Mouse (Mus musculus): ENCODE data around the gene Stard13. TPM values are rescaled to one million over a fixed set of nuclear protein-coding genes. Genes with fewer than 3 reads are reported as not detected.

Stard13 gene
- polyA plus RNA-seq, 1 experiment from 2014 or later: 13.0 TPM

- no peak overlapping the region for H3K27ac ChIP-seq (ENCODE audit: low read depth)
- no peaks in the 10 kb centered on the region for H3K27me3 ChIP-seq (replicated peaks; ENCODE audit: control insufficient read depth, insufficient read depth, low read length)
- no peak overlapping the region for H3K4me2 ChIP-seq (ENCODE audit: low read length)
- no peak overlapping the region for H3K9ac ChIP-seq (ENCODE audit: low read length)
- ATAC-seq (replicated peaks; ENCODE audit: low FRiP score, low TSS enrichment, low read depth) (no peak), DNase-seq (ENCODE audit: low spot score) (no peak)
- 53% methylated on average over 6 of the region's 6 CpGs for WGBS
- H3K9me3 ChIP-seq (ENCODE audit: control insufficient read depth, low read length): peaks cover 6% of the 10 kb centered on the region; the same call in 1 of the 2 replicates
- no peak overlapping the region for H3K4me3 ChIP-seq (ENCODE audit: low read depth, low read length)
- peaks cover 3% of the 10 kb centered on the region; the same call in 1 of the 2 replicates for H3K4me1 ChIP-seq (replicated peaks; ENCODE audit: control insufficient read depth, insufficient read depth, low read length)
- H3K36me3 ChIP-seq (ENCODE audit: control insufficient read depth, insufficient read depth, low read length): no peaks in the 10 kb centered on the region
Measured at GRCm38 (mm10) chr5:151070896-151071295, 162.7 kb downstream of the Stard13 start.

- no peaks in the 10 kb centered on the region for H3K36me3 ChIP-seq (ENCODE audit: control insufficient read depth, insufficient read depth, low read length)
- WGBS: 70% methylated on average over 2 of the region's 2 CpGs
- peaks cover 3% of the 10 kb centered on the region; the same call in 1 of the 2 replicates for H3K4me1 ChIP-seq (replicated peaks; ENCODE audit: control insufficient read depth, insufficient read depth, low read length)
- no peak overlapping the region for H3K4me2 ChIP-seq (ENCODE audit: low read length)
- no peak overlapping the region for H3K9ac ChIP-seq (ENCODE audit: low read length)
- no peaks in the 10 kb centered on the region for H3K9me3 ChIP-seq (ENCODE audit: control insufficient read depth, low read length)
- ATAC-seq (replicated peaks; ENCODE audit: low FRiP score, low TSS enrichment, low read depth) (no peak), DNase-seq (ENCODE audit: low spot score) (no peak)
- H3K27me3 ChIP-seq (replicated peaks; ENCODE audit: control insufficient read depth, insufficient read depth, low read length): no peaks in the 10 kb centered on the region
- no peak overlapping the region for H3K4me3 ChIP-seq (ENCODE audit: low read depth, low read length)
- H3K27ac ChIP-seq (ENCODE audit: low read depth): no peak overlapping the region
Measured at GRCm38 (mm10) chr5:151069569-151069968, 164.1 kb downstream of the Stard13 start.

- DNase-seq (ENCODE audit: low spot score) (no peak), ATAC-seq (replicated peaks; ENCODE audit: low FRiP score, low TSS enrichment, low read depth) (no peak)
- 75% methylated on average over 5 of the region's 5 CpGs for WGBS
- peaks cover 20% of the 10 kb centered on the region for H3K36me3 ChIP-seq (ENCODE audit: control insufficient read depth, insufficient read depth, low read length)
- H3K27me3 ChIP-seq (replicated peaks; ENCODE audit: control insufficient read depth, insufficient read depth, low read length): no peaks in the 10 kb centered on the region
- no peak overlapping the region for H3K27ac ChIP-seq (ENCODE audit: low read depth)
- H3K4me3 ChIP-seq (ENCODE audit: low read depth, low read length): no peak overlapping the region
- no peak overlapping the region for H3K4me2 ChIP-seq (ENCODE audit: low read length)
- H3K9me3 ChIP-seq (ENCODE audit: control insufficient read depth, low read length): peaks cover 7% of the 10 kb centered on the region; the same call in 1 of the 2 replicates
- H3K4me1 ChIP-seq (replicated peaks; ENCODE audit: control insufficient read depth, insufficient read depth, low read length): peaks cover 7% of the 10 kb centered on the region; the same call in 1 of the 2 replicates
- H3K9ac ChIP-seq (ENCODE audit: low read length): no peak overlapping the region
Measured at GRCm38 (mm10) chr5:151066016-151066415, 167.6 kb downstream of the Stard13 start.

GRCm38 (mm10) chr5:151065228-151065627, 168.4 kb downstream of the Stard13 start:
- DNase-seq (ENCODE audit: low spot score): no peak
- Histone ChIP-seq H3K36me3 (ENCODE audit: control insufficient read depth, insufficient read depth, low read length) (peaks cover 20% of the 10 kb centered on the region), H3K9me3 (ENCODE audit: control insufficient read depth, low read length) (peaks cover 7% of the 10 kb centered on the region; the same call in 1 of the 2 replicates), H3K4me1 (replicated peaks; ENCODE audit: control insufficient read depth, insufficient read depth, low read length) (peaks cover 13% of the 10 kb centered on the region), H3K4me3 (ENCODE audit: low read depth, low read length) (no peak overlapping the region), H3K27me3 (replicated peaks; ENCODE audit: control insufficient read depth, insufficient read depth, low read length) (no peaks in the 10 kb centered on the region), H3K27ac (ENCODE audit: low read depth) (no peak overlapping the region), H3K4me2 (ENCODE audit: low read length) (no peak overlapping the region), H3K9ac (ENCODE audit: low read length) (no peak overlapping the region)
- ATAC-seq (replicated peaks; ENCODE audit: low FRiP score, low TSS enrichment, low read depth): no peak
- 79% methylated on average over 1 of the region's 1 CpGs for WGBS

GRCm38 (mm10) chr5:151061942-151062341, 171.7 kb downstream of the Stard13 start:
- DNase-seq (ENCODE audit: low spot score) (no peak), ATAC-seq (replicated peaks; ENCODE audit: low FRiP score, low TSS enrichment, low read depth) (no peak)
- peaks cover 31% of the 10 kb centered on the region for H3K36me3 ChIP-seq (ENCODE audit: control insufficient read depth, insufficient read depth, low read length)
- no peak overlapping the region for H3K4me2 ChIP-seq (ENCODE audit: low read length)
- H3K4me1 ChIP-seq (replicated peaks; ENCODE audit: control insufficient read depth, insufficient read depth, low read length): peaks cover 21% of the 10 kb centered on the region
- no peak overlapping the region for H3K4me3 ChIP-seq (ENCODE audit: low read depth, low read length)
- WGBS: 78% methylated on average over 2 of the region's 2 CpGs
- H3K27me3 ChIP-seq (replicated peaks; ENCODE audit: control insufficient read depth, insufficient read depth, low read length): no peaks in the 10 kb centered on the region
- peaks cover 7% of the 10 kb centered on the region; the same call in 1 of the 2 replicates for H3K9me3 ChIP-seq (ENCODE audit: control insufficient read depth, low read length)
- H3K9ac ChIP-seq (ENCODE audit: low read length): no peak overlapping the region
- H3K27ac ChIP-seq (ENCODE audit: low read depth): no peak overlapping the region

- ATAC-seq (replicated peaks; ENCODE audit: low FRiP score, low TSS enrichment, low read depth) (peak; percentile 48), DNase-seq (ENCODE audit: low spot score) (peak; percentile 63)
- peaks cover 31% of the 10 kb centered on the region for H3K36me3 ChIP-seq (ENCODE audit: control insufficient read depth, insufficient read depth, low read length)
- peak overlapping the region; percentile 23; the same call in 1 of the 2 replicates for H3K4me2 ChIP-seq (ENCODE audit: low read length)
- peaks cover 7% of the 10 kb centered on the region; the same call in 1 of the 2 replicates for H3K9me3 ChIP-seq (ENCODE audit: control insufficient read depth, low read length)
- H3K4me3 ChIP-seq (ENCODE audit: low read depth, low read length): no peak overlapping the region
- peak overlapping the region; percentile 69 for H3K27ac ChIP-seq (ENCODE audit: low read depth)
- H3K27me3 ChIP-seq (replicated peaks; ENCODE audit: control insufficient read depth, insufficient read depth, low read length): no peaks in the 10 kb centered on the region
- H3K9ac ChIP-seq (ENCODE audit: low read length): no peak overlapping the region
- WGBS: 31% methylated on average over 12 of the region's 12 CpGs
- peaks cover 31% of the 10 kb centered on the region for H3K4me1 ChIP-seq (replicated peaks; ENCODE audit: control insufficient read depth, insufficient read depth, low read length)
Measured at GRCm38 (mm10) chr5:151060476-151060875, 173.2 kb downstream of the Stard13 start.

GRCm38 (mm10) chr5:151059772-151060171, 173.9 kb downstream of the Stard13 start:
- H3K4me2 ChIP-seq (ENCODE audit: low read length): no peak overlapping the region
- DNase-seq (ENCODE audit: low spot score): no peak
- H3K27ac ChIP-seq (ENCODE audit: low read depth): no peak overlapping the region
- H3K9ac ChIP-seq (ENCODE audit: low read length): no peak overlapping the region
- H3K4me3 ChIP-seq (ENCODE audit: low read depth, low read length): no peak overlapping the region
- no peak for ATAC-seq (replicated peaks; ENCODE audit: low FRiP score, low TSS enrichment, low read depth)
- H3K36me3 ChIP-seq (ENCODE audit: control insufficient read depth, insufficient read depth, low read length): peaks cover 31% of the 10 kb centered on the region
- H3K27me3 ChIP-seq (replicated peaks; ENCODE audit: control insufficient read depth, insufficient read depth, low read length): no peaks in the 10 kb centered on the region
- H3K4me1 ChIP-seq (replicated peaks; ENCODE audit: control insufficient read depth, insufficient read depth, low read length): peaks cover 34% of the 10 kb centered on the region
- WGBS: 57% methylated on average over 5 of the region's 5 CpGs
- H3K9me3 ChIP-seq (ENCODE audit: control insufficient read depth, low read length): peaks cover 7% of the 10 kb centered on the region; the same call in 1 of the 2 replicates

- no peaks in the 10 kb centered on the region for H3K27me3 ChIP-seq (replicated peaks; ENCODE audit: control insufficient read depth, insufficient read depth, low read length)
- ATAC-seq (replicated peaks; ENCODE audit: low FRiP score, low TSS enrichment, low read depth): no peak
- peaks cover 38% of the 10 kb centered on the region for H3K4me1 ChIP-seq (replicated peaks; ENCODE audit: control insufficient read depth, insufficient read depth, low read length)
- peaks cover 7% of the 10 kb centered on the region; the same call in 1 of the 2 replicates for H3K9me3 ChIP-seq (ENCODE audit: control insufficient read depth, low read length)
- no peak for DNase-seq (ENCODE audit: low spot score)
- no peak overlapping the region for H3K9ac ChIP-seq (ENCODE audit: low read length)
- H3K4me2 ChIP-seq (ENCODE audit: low read length): no peak overlapping the region
- H3K4me3 ChIP-seq (ENCODE audit: low read depth, low read length): no peak overlapping the region
- no peak overlapping the region for H3K27ac ChIP-seq (ENCODE audit: low read depth)
- 84% methylated on average over 10 of the region's 10 CpGs for WGBS
- peaks cover 31% of the 10 kb centered on the region for H3K36me3 ChIP-seq (ENCODE audit: control insufficient read depth, insufficient read depth, low read length)
Measured at GRCm38 (mm10) chr5:151059352-151059751, 174.3 kb downstream of the Stard13 start.

GRCm38 (mm10) chr5:151057716-151058115, 175.9 kb downstream of the Stard13 start:
- no peak overlapping the region for H3K4me2 ChIP-seq (ENCODE audit: low read length)
- H3K27me3 ChIP-seq (replicated peaks; ENCODE audit: control insufficient read depth, insufficient read depth, low read length): no peaks in the 10 kb centered on the region
- peaks cover 43% of the 10 kb centered on the region for H3K4me1 ChIP-seq (replicated peaks; ENCODE audit: control insufficient read depth, insufficient read depth, low read length)
- 96% methylated on average over 5 of the region's 5 CpGs for WGBS
- H3K27ac ChIP-seq (ENCODE audit: low read depth): no peak overlapping the region
- H3K9ac ChIP-seq (ENCODE audit: low read length): no peak overlapping the region
- H3K9me3 ChIP-seq (ENCODE audit: control insufficient read depth, low read length): peaks cover 7% of the 10 kb centered on the region; the same call in 1 of the 2 replicates
- no peak overlapping the region for H3K4me3 ChIP-seq (ENCODE audit: low read depth, low read length)
- peaks cover 23% of the 10 kb centered on the region for H3K36me3 ChIP-seq (ENCODE audit: control insufficient read depth, insufficient read depth, low read length)
- no peak for DNase-seq (ENCODE audit: low spot score)
- ATAC-seq (replicated peaks; ENCODE audit: low FRiP score, low TSS enrichment, low read depth): no peak
